Mouse (Mus musculus): ENCODE measurements around the gene Tnni2. TPM values are rescaled to one million over a fixed set of nuclear protein-coding genes. Genes with fewer than 3 reads are reported as not detected.

Tnni2 gene
- polyA plus RNA-seq, 1 experiment from 2014 or later: 1.8 TPM

Other genes with a start within 250 kb of the Tnni2 start
- gene Krtap5-3, start 240.4 kb upstream of the Tnni2 start, polyA plus RNA-seq (2015; fragmentation: Nextera tagmentation; extraction: Ambion mirVana): not detected in 2 replicates
- not detected in 2 replicates for gene Gm7579, start 229.9 kb upstream of the Tnni2 start, polyA plus RNA-seq (2015; fragmentation: Nextera tagmentation; extraction: Ambion mirVana)
- not detected in 2 replicates for gene Krtap5-5, start 211.8 kb upstream of the Tnni2 start, polyA plus RNA-seq (2015; fragmentation: Nextera tagmentation; extraction: Ambion mirVana)
- not detected in 2 replicates for gene Gm40460, start 200.7 kb upstream of the Tnni2 start, polyA plus RNA-seq (2015; fragmentation: Nextera tagmentation; extraction: Ambion mirVana)
- gene Gm2431, start 183.5 kb upstream of the Tnni2 start, polyA plus RNA-seq (2015; fragmentation: Nextera tagmentation; extraction: Ambion mirVana): not detected in 2 replicates
- not detected in 2 replicates for gene Gm4559, start 167.4 kb upstream of the Tnni2 start, polyA plus RNA-seq (2015; fragmentation: Nextera tagmentation; extraction: Ambion mirVana)
- not detected in 2 replicates for gene Krtap5-1, start 144.7 kb upstream of the Tnni2 start, polyA plus RNA-seq (2015; fragmentation: Nextera tagmentation; extraction: Ambion mirVana)
- gene Krtap5-4, start 138.3 kb upstream of the Tnni2 start, polyA plus RNA-seq (2015; fragmentation: Nextera tagmentation; extraction: Ambion mirVana): not detected in 2 replicates
- 2.3 and 2.6 TPM in 2 replicates for gene Ifitm10, start 68.1 kb upstream of the Tnni2 start, polyA plus RNA-seq (2015; fragmentation: Nextera tagmentation; extraction: Ambion mirVana)
- gene Gm49369, start 59.1 kb upstream of the Tnni2 start, polyA plus RNA-seq (2015; fragmentation: Nextera tagmentation; extraction: Ambion mirVana): 0.36 TPM in 1 of 2 replicates, not detected in the other
- gene Ctsd, start 53.8 kb upstream of the Tnni2 start, polyA plus RNA-seq (2015; fragmentation: Nextera tagmentation; extraction: Ambion mirVana): 270 and 293 TPM in 2 replicates
- not detected in 2 replicates for gene Syt8, start 7.0 kb upstream of the Tnni2 start, polyA plus RNA-seq (2015; fragmentation: Nextera tagmentation; extraction: Ambion mirVana)
- 5.1 and 6.8 TPM in 2 replicates for gene Lsp1, start 19.0 kb downstream of the Tnni2 start, polyA plus RNA-seq (2015; fragmentation: Nextera tagmentation; extraction: Ambion mirVana)
- gene Tnnt3, start 57.0 kb downstream of the Tnni2 start, polyA plus RNA-seq (2015; fragmentation: Nextera tagmentation; extraction: Ambion mirVana): 1.1 and 2.5 TPM in 2 replicates
- 16.9 and 19.5 TPM in 2 replicates for gene Mrpl23, start 90.9 kb downstream of the Tnni2 start, polyA plus RNA-seq (2015; fragmentation: Nextera tagmentation; extraction: Ambion mirVana)
- gene Igf2, start 225.0 kb downstream of the Tnni2 start, polyA plus RNA-seq (2015; fragmentation: Nextera tagmentation; extraction: Ambion mirVana): 179 and 205 TPM in 2 replicates
- not detected in 2 replicates for gene Gm49394, start 228.1 kb downstream of the Tnni2 start, polyA plus RNA-seq (2015; fragmentation: Nextera tagmentation; extraction: Ambion mirVana)